Mouse (Mus musculus): ENCODE measurements around the gene Mapkbp1.

DNA sequence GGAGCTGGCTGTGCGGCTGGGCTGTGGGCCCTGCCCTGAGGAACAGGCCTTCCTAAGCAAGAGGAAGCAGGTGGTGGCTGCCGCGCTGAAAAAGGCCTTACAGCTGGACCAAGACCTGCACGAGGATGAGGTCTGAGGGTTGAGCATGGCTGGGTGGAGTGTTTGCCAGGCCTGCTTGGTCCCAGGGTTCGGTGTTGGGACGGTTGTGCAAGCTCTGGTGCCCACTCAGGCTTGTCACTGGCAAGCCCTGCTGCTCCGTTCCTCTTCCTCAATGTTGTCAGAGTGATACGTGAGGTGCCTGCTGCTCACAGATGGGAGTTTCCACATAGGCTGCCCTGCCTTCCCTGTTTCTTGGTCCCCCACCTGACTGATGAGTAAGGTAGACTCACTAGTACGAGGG lies 65.2 kb downstream of the Mapkbp1 start:
- TF ChIP-seq CTCF (IDR thresholded peaks at IDR 0.05; ENCODE audit: extremely low read depth, insufficient read depth, insufficient read length, insufficient replicate concordance), result no peak
- no peak for TF ChIP-seq POLR2A (IDR thresholded peaks at IDR 0.05; ENCODE audit: low read depth, low read length)

Measured in spleen, adult 2 months (tissue).